Mouse (Mus musculus) heart, embryonic 11.5 days (tissue): ENCODE measurements at regions not wholly inside any gene's neighbourhood (a gene's known extent, or its start where the extent isn't known, plus 50 kb on each side); places are given as distances from the start of the nearest gene placed in this dataset.

Source experiments
- ATAC-seq: fragments of 200-750 bp; cut with Nextera tagmentation; replicated peaks from 2 replicates; pipeline ENCODE4 v1.8.0; 2017; ENCODE audit warnings: moderate library complexity; ENCODE audit not compliant: insufficient number of reproducible peaks, low FRiP score, low TSS enrichment
- H3K27ac ChIP-seq: fragments of 300-500 bp; sonication (generic); 2 replicates; pipeline ENCODE4 v1.5.1; 2014; ENCODE audit warnings: mild to moderate bottlenecking, low read depth, low read length
- H3K27me3 ChIP-seq: fragments of 300-500 bp; sonication (generic); 2 replicates; pipeline ENCODE4 v1.6.1; 2014; ENCODE audit warnings: mild to moderate bottlenecking, low read length, mixed read lengths; ENCODE audit not compliant: control insufficient read depth, insufficient read depth
- H3K36me3 ChIP-seq: fragments of 300-500 bp; sonication (generic); 2 replicates; pipeline ENCODE4 v1.6.1; 2014; ENCODE audit warnings: mild to moderate bottlenecking, low read length, moderate library complexity, mixed read lengths; ENCODE audit not compliant: control insufficient read depth, insufficient read depth
- H3K4me1 ChIP-seq: fragments of 300-500 bp; sonication (generic); 2 replicates; pipeline ENCODE4 v1.6.1; 2014; ENCODE audit warnings: low read length; ENCODE audit not compliant: control insufficient read depth, insufficient read depth
- H3K4me2 ChIP-seq: fragments of 300-500 bp; sonication (generic); 2 replicates; pipeline ENCODE4 v1.6.1; 2014; ENCODE audit warnings: mild to moderate bottlenecking, moderate library complexity
- H3K4me3 ChIP-seq: fragments of 300-500 bp; sonication (generic); 2 replicates; pipeline ENCODE4 v1.5.1; 2014; ENCODE audit warnings: low read depth, low read length
- H3K9ac ChIP-seq: fragments of 300-500 bp; sonication (generic); 2 replicates; pipeline ENCODE4 v1.6.1; 2014; ENCODE audit warnings: mild to moderate bottlenecking, low read depth, low read length, moderate library complexity
- H3K9me3 ChIP-seq: fragments of 300-500 bp; sonication (generic); replicated peaks from 2 replicates; pipeline ENCODE4 v1.6.1; 2016; ENCODE audit warnings: low read length; ENCODE audit not compliant: control insufficient read depth
- WGBS: fragments of 180-500 bp; shearing (Covaris S2); extraction: QIAGEN DNeasy Blood & Tissue Kit; methylation state at CpG from one replicate; pipeline ENCODE4 v1.1.7; 2014; ENCODE audit not compliant: insufficient replicate concordance; 5-methylcytosine and 5-hydroxymethylcytosine counted together

DNA sequence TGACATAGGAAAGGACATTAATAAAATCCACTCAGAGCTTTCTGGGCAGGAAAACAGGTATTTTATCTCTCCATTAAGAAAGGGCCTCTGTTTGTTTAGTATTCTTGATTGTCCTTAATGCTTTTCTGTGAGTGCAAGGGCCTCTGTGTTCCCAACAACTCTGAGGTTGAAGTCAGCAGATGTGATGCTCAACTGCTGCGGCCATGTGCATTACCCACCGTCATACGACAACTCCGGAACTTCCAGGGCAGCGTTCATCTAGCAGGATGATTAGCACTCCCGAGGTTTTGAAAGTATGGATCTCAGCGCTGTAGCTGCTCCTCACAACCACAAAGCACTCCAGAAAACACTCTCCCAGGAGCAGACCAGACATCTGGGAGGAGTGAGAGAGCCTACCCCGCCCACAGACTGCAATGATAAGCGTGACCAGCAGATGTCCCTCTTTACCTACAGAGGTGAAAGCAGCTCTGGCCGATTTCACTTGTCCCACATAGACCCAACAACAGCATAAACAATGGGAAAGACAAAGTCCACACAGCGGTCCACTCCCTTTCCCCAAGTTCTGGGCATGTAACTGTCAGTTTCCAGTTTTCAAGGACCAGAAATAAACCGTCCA, 1719.7 kb upstream of the Impad1 start:
- 20% methylated on average over 12 of the region's 12 CpGs for WGBS
- ATAC-seq: peak; percentile 69
- no peaks in the 10 kb centered on the region for H3K36me3 ChIP-seq
- H3K4me1 ChIP-seq: no peaks in the 10 kb centered on the region
- H3K9me3 ChIP-seq: no peaks in the 10 kb centered on the region
- H3K9ac ChIP-seq: no peak overlapping the region
- no peaks in the 10 kb centered on the region for H3K27me3 ChIP-seq
- peak overlapping the region; percentile 49 for H3K4me2 ChIP-seq
- no peak overlapping the region for H3K4me3 ChIP-seq
- H3K27ac ChIP-seq: no peak overlapping the region

DNA sequence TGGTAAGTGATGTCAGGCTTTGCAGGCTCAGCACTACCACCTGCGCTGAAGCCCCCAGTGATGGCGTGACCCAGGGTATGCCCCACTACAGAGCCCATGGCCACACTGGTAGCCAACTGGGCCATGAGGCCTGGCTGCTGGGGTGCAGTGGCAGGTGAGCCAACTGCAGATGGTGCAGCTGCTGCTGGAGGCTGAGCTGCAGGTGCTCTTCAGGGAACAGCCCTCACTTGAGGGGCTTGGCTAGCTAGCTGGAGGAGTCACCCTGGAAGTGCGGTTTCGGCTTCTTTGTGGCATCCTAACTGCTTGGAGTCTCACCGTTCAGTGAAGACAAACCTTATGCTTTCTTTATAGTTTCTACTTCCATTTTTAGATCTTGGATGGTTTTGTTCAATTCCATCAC, 1714.9 kb upstream of the Impad1 start:
- ATAC-seq: no peak
- no peak overlapping the region for H3K4me3 ChIP-seq
- no peaks in the 10 kb centered on the region for H3K9me3 ChIP-seq
- no peaks in the 10 kb centered on the region for H3K36me3 ChIP-seq
- 86% methylated on average over 5 of the region's 5 CpGs for WGBS
- H3K4me1 ChIP-seq: no peaks in the 10 kb centered on the region
- H3K9ac ChIP-seq: no peak overlapping the region
- H3K27me3 ChIP-seq: no peaks in the 10 kb centered on the region
- H3K27ac ChIP-seq: no peak overlapping the region
- no peak overlapping the region for H3K4me2 ChIP-seq
